Mouse (Mus musculus) erythroid progenitor cell, adult 5-6 weeks (primary cell): Measurements from ENCODE around the gene Trp53bp2. TPM values are rescaled to one million over a fixed set of nuclear protein-coding genes. Genes with fewer than 3 reads are reported as not detected.

ENCODE experiments used
- ATAC-seq: replicated peaks from 2 replicates; pipeline ENCODE4 v1.8.0; 2016; ENCODE audit warnings: moderate number of reproducible peaks, mild to moderate bottlenecking, moderate TSS enrichment, inconsistent platforms; ENCODE audit not compliant: poor library complexity, low FRiP score, severe bottlenecking
- total RNA-seq, 2 experiments: library from RNA; stranded (forward) in 1 of 2; stranded (reverse) in 1 of 2; fragments of 150-400 nt in 1 of 2; fragments of 186-747, 209-891 nt in 1 of 2; gene quantifications; 2 replicates each; pipeline versions ENCODE4 v1.2.3 to v1.2.4; 2015 to 2017; ENCODE audit warnings: low replicate concordance in 2 of 2

The Trp53bp2 gene
- total RNA-seq, 2 experiments from 2014 or later: 3.3 to 5.9 TPM

DNA sequence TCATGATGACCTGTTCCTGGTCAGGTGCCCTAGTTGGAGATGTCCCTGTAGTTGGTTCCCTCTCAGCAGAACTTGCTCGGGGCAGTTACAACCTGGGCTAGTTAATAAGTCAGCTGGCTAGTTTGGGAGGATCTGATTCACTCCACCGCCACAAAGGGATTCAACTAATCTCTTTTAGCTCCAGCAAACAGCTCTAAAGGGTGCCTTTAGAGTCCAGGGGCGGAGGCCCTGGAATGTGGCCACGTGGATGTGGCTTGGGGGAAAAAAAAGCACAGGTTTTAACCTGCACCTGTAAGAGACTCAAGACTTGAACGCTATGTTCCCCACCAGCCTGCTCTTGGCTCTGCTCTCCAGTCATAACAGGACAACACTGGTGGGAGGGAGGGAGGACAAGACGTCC is 87.7 kb downstream of the Trp53bp2 start:
- ATAC-seq: no peak

DNA sequence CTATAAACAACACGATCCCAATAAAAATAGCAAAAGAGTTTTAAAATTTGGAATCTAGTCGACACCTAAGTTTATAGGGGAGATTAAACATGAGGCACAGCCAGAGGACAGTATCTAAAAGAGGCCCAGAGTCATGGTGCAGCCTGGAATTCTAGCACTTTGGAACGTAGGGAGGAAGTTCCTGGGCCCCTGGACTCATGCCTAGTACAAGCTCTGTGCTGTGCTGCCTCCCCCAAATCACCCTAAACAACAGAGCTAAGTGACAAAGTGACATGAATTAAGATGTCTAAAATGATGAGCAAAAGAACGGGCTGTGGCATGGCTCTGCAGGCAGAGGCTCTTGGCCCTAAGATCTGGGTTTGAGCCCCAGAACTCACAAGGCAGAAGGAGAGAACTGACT is 88.8 kb downstream of the Trp53bp2 start:
- ATAC-seq: no peak

DNA sequence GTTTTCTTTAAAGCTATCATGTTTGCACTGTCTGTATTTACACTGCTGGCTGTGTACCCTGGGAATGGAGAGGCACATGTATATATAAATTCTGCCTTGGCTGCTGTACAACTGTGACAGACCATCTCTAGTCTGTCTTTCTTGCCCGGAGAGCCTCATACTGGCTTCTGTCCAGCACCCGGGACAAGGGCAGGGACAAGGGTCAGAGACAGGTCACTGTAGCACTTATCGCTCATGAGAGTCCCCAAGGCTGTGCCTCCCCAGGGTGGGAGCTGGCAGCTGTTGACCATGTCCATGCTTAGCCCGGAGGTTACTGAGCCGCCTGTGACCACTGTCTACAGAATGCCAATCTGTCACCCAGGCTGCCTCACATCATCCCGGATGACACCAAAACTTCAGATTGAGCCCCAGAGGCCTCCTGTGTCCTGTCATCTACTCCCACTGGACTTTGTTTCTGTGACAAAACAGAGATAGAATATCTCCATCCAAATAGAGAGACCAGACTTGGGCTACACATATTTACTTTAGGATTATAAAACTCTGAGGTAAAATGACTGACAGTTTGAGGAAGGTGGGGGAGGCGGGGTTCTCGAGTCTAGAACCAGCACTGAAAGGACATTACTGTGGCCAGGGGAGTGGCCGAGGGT is 90.6 kb downstream of the Trp53bp2 start:
- no peak for ATAC-seq

- ATAC-seq: no peak
Measured at GRCm38 (mm10) chr1:182500224-182500623, 91.3 kb downstream of the Trp53bp2 start.

- ATAC-seq: no peak
Measured at GRCm38 (mm10) chr1:182500843-182501242, 91.9 kb downstream of the Trp53bp2 start.

GRCm38 (mm10) chr1:182501815-182502405 is 92.9 kb downstream of the Trp53bp2 start:
- no peak for ATAC-seq

DNA sequence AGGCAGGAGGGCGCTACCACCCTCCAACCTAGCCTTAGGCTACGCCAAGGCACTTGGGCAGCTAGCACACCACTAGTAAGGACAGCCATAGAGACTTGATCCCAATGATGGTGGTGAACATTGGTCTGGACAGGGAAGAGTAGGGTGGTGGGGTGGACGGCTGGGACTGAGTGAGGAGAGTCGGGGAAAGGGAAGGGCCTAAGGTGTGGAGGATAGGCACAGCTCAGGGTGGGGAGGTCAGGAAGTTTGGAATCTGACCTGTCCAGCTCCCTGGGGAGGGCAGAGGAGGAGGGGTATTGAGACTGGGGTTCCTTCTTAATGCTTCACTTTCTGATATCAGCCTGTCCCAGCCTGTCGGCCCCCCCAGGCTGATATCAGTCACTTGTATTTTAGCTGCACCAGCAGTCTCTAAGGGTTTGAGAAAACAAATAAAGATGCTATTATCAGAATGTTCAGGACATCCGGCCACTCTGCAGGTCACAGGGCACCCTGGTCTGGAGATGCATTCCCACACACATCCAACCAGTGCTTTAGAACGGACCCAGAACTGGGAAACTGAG is 93.6 kb downstream of the Trp53bp2 start:
- ATAC-seq: no peak

GRCm38 (mm10) chr1:182503206-182503900 is 94.4 kb downstream of the Trp53bp2 start:
- ATAC-seq: no peak

DNA sequence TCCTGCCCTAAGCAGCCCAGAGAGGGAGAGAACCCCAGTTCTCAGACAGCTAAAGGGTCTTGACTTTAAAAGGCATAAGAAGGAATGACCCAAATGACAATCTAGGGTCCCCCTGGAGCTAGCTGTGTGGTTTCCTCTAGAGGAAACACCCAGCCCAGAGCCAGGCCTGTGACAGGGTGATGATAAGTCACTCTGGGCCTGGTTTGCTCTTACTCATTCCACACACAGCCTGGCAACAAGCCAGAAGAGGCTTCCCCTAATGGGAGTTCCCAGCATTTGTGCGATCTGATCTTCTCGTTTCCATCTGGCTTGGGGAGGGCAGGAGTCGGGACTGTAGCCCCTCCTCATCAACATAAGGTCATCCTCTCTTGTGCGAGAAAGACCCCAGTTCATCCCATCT is 95.3 kb downstream of the Trp53bp2 start:
- no peak for ATAC-seq

DNA sequence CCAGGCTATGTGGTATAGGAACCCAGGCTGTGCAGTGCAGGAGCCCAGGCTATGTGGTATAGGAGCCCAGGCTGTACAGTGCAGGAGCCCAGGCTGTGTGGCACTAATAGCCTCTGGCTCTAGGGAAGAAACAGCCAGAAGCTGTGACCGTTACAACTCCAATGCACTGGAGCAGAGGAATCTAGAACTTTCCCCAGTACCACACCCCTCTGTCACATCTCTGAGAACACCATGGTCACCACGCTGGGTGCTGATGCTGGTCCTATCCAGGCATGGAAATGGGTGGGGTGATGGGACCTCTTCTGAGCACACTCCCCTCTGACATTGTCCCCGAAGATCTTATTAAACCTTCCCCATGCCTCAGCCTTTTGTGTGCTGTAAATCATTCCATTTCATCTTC is 96.3 kb downstream of the Trp53bp2 start:
- no peak for ATAC-seq

- no peak for ATAC-seq
Measured at GRCm38 (mm10) chr1:182506229-182506986, 97.4 kb downstream of the Trp53bp2 start.

GRCm38 (mm10) chr1:182509110-182509797 is 100.3 kb downstream of the Trp53bp2 start:
- no peak for ATAC-seq

DNA sequence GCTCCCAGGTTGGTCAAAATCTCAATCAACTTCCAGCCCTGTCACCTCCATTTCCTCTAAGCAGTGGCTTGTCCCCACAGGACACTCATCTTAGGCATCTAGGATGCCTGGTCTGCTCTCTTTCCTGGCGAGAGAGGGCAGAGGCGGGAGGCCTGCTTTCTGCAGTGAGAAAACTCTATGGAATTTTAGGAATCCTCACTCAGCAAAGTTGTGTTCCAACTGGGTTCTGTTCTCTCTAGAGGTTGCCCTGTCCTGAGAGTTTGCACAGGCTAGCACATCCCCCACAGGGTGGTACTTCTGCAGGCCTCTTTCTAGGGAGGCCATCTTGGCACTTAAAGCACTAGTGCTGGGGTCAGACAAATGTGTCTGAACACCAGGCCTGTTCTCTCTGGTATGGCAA is 102.1 kb downstream of the Trp53bp2 start:
- ATAC-seq: no peak

- ATAC-seq: no peak
Measured at GRCm38 (mm10) chr1:182511778-182512177, 102.8 kb downstream of the Trp53bp2 start.

Other genes with a start within 250 kb of the Trp53bp2 start
- not detected in 2 replicates for gene Vmn1r1, start 244.7 kb upstream of the Trp53bp2 start, total RNA-seq (2015; ENCODE audit: low replicate concordance)
- gene Vmn1r1, start 244.7 kb upstream of the Trp53bp2 start, total RNA-seq (2017; ENCODE audit: low replicate concordance): not detected in 2 replicates
- 70.3 and 79.2 TPM in 2 replicates for gene Degs1, start 126.4 kb upstream of the Trp53bp2 start, total RNA-seq (2015; ENCODE audit: low replicate concordance)
- gene Degs1, start 126.4 kb upstream of the Trp53bp2 start, total RNA-seq (2017; ENCODE audit: low replicate concordance): 31.8 and 33.1 TPM in 2 replicates
- gene Fbxo28, start 67.5 kb upstream of the Trp53bp2 start, total RNA-seq (2015; ENCODE audit: low replicate concordance): 5.0 and 13.0 TPM in 2 replicates
- 6.5 and 7.8 TPM in 2 replicates for gene Fbxo28, start 67.5 kb upstream of the Trp53bp2 start, total RNA-seq (2017; ENCODE audit: low replicate concordance)
- 15.5 and 17.2 TPM in 2 replicates for gene Capn2, start 108.4 kb downstream of the Trp53bp2 start, total RNA-seq (2015; ENCODE audit: low replicate concordance)
- gene Capn2, start 108.4 kb downstream of the Trp53bp2 start, total RNA-seq (2017; ENCODE audit: low replicate concordance): 6.7 and 15.0 TPM in 2 replicates
- not detected in 2 replicates for gene Capn8, start 155.8 kb downstream of the Trp53bp2 start, total RNA-seq (2015; ENCODE audit: low replicate concordance)
- gene Capn8, start 155.8 kb downstream of the Trp53bp2 start, total RNA-seq (2017; ENCODE audit: low replicate concordance): not detected in 2 replicates